Mouse (Mus musculus) gastrocnemius, adult 18-20 months (tissue): ENCODE results near the gene Fam210b. TPM values are rescaled to one million over a fixed set of nuclear protein-coding genes. Genes with fewer than 3 reads are reported as not detected.

Source experiments
- DNase-seq: peaks from one replicate; pipeline ENCODE4 v3.0.0; 2021; ENCODE audit warnings: low spot score
- total RNA-seq, 2 experiments: library from RNA; stranded (reverse); gene quantifications; 2 replicates each; pipeline ENCODE4 v1.2.3; 2021

Fam210b gene
- total RNA-seq, 2 experiments from 2014 or later, result 5.3 to 6.1 TPM

- DNase-seq, result no peak
These were observed 3.1 kb downstream of the Fam210b start for GRCm38 (mm10) chr2:172348297-172348950.

GRCm38 (mm10) chr2:172349776-172350175, 4.4 kb downstream of the Fam210b start:
- DNase-seq, result no peak

- no peak for DNase-seq
These were observed 5.4 kb downstream of the Fam210b start for GRCm38 (mm10) chr2:172350773-172351172.

GRCm38 (mm10) chr2:172353218-172353617, 7.9 kb downstream of the Fam210b start:
- DNase-seq, result peak; percentile 30

- DNase-seq, result no peak
These were observed 9.4 kb downstream of the Fam210b start for GRCm38 (mm10) chr2:172354761-172355160.

GRCm38 (mm10) chr2:172355833-172356232, 10.5 kb downstream of the Fam210b start:
- DNase-seq, result no peak

GRCm38 (mm10) chr2:172363176-172363575, 17.8 kb downstream of the Fam210b start:
- peak; percentile 57 for DNase-seq

GRCm38 (mm10) chr2:172370411-172371223, 25.3 kb downstream of the Fam210b start, which contains the start of the genes Aurka and Cstf1:
TSS of gene Aurka (minus strand) at chr2:172370535.
TSS of gene Cstf1 (plus strand) at chr2:172370681.
- DNase-seq, result peak; percentile 95

- no peak for DNase-seq
These were observed 25.9 kb downstream of the Fam210b start for GRCm38 (mm10) chr2:172371258-172371657.

- peak; percentile 61 for DNase-seq
These were observed 31.2 kb downstream of the Fam210b start for GRCm38 (mm10) chr2:172376551-172376950.

GRCm38 (mm10) chr2:172376999-172377515, 31.7 kb downstream of the Fam210b start:
- DNase-seq, result no peak

GRCm38 (mm10) chr2:172378332-172378731, 33.0 kb downstream of the Fam210b start:
- no peak for DNase-seq

- no peak for DNase-seq
These were observed 35.1 kb downstream of the Fam210b start for GRCm38 (mm10) chr2:172380513-172380912.

GRCm38 (mm10) chr2:172381341-172381740, 36.0 kb downstream of the Fam210b start:
- DNase-seq, result no peak

- no peak for DNase-seq
These were observed 36.5 kb downstream of the Fam210b start for GRCm38 (mm10) chr2:172381898-172382297.

GRCm38 (mm10) chr2:172384715-172385114, 39.4 kb downstream of the Fam210b start:
- DNase-seq, result no peak

GRCm38 (mm10) chr2:172390341-172390740, 45.0 kb downstream of the Fam210b start:
- DNase-seq, result no peak

- DNase-seq, result no peak
These were observed 46.7 kb downstream of the Fam210b start for GRCm38 (mm10) chr2:172392041-172392521.

- no peak for DNase-seq
These were observed 48.2 kb downstream of the Fam210b start, which contains the start of gene Cass4 for GRCm38 (mm10) chr2:172393391-172394051. TSS of gene Cass4 (plus strand) at chr2:172393794.

- no peak for DNase-seq
These were observed 48.7 kb downstream of the Fam210b start for GRCm38 (mm10) chr2:172394052-172394392.

GRCm38 (mm10) chr2:172394671-172395070, 49.3 kb downstream of the Fam210b start:
- no peak for DNase-seq

GRCm38 (mm10) chr2:172395961-172396360, 50.6 kb downstream of the Fam210b start:
- no peak for DNase-seq
